Mouse (Mus musculus): ENCODE data around the gene Adgrb2. TPM values are rescaled to one million over a fixed set of nuclear protein-coding genes. Genes with fewer than 3 reads are reported as not detected.

Adgrb2 gene
- total RNA-seq, 2 experiments from 2014 or later, result 390 to 419 TPM

DNA sequence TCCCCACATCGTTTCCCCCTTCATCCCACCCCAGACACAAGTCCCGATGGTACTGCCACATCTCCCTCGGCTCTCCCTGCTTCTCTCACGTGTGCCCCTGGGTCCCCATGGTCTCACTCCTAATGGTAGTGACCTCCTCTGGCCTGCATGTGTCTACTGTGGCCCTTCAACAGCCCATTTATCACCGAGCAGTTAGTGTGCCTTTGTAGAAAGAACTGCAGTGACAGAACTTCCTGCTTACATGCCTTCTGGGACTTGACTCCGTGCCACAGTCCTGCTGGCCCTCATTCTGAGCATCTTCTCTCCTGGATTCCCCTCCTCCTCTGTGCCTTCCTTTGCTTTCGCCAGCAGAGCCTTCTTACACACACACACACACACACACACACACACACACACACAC lies 78.5 kb downstream of the Adgrb2 start:
- DNase-seq (ENCODE audit: low spot score in 2 of 2), result no peak

DNA sequence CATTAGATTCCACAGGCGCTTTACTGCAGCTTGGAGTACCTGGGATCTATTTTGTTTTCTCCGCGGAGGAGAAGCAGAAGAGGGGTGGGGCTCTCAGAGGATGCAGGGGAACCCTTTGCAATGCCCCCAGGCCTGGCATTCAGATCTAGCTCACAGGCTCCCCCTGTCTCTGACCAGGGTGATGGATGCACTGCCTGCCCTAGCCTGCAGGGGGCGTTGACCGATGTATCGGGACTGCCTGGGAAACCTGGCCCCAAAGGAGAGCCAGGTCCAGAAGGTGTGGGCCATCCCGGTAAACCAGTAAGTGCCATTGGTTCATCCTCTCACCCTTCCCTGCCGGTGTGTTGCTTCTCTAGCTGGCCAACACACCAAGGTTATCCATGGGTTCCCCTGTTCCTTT lies 82.1 kb downstream of the Adgrb2 start:
- peak; percentile 51 to 60 for DNase-seq (ENCODE audit: low spot score in 2 of 2)

- DNase-seq (ENCODE audit: low spot score in 2 of 2), result no peak
Observed at GRCm38 (mm10) chr4:130070523-130070922, 85.9 kb downstream of the Adgrb2 start.

DNA sequence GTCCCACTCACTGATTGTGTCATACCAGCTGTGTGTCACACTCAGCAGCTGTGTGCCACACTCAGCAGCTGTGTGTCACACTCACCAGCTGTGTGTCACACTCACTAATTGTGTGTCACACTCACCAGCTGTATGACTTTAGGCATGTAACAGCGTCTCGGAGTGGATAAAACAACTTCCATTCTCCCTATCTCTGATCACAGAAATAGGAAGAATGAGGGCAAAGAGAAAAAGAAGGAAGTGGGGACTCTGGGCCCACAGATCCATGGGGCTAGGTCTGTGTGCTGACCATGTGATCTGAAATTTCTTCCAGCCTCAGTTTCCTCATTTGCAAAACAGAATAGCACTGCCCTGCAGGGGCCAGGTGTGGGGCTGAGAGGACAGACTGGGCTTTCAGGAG lies 87.1 kb downstream of the Adgrb2 start:
- no peak for DNase-seq (ENCODE audit: low spot score in 2 of 2)

Other genes with a start within 250 kb of the Adgrb2 start
- 100 to 1,000 TPM in 1 of 2 experiments, 10 to 100 TPM in 1; 99.3 to 108 TPM for gene Khdrbs1, start 242.6 kb upstream of the Adgrb2 start, total RNA-seq (2021)
- 100 to 1,000 TPM; 125 to 136 TPM for gene Ptp4a2, start 173.7 kb upstream of the Adgrb2 start, total RNA-seq (2021)
- under 1 TPM; 0.18 to 0.48 TPM for gene Spocd1, start 55.6 kb upstream of the Adgrb2 start, total RNA-seq (2021)
- gene Col16a1, start 63.0 kb downstream of the Adgrb2 start, total RNA-seq (2021), result 10 to 100 TPM; 17.9 to 26.0 TPM
- 10 to 100 TPM; 37.4 to 39.7 TPM for gene Pef1, start 117.7 kb downstream of the Adgrb2 start, total RNA-seq (2021)
- 10 to 100 TPM; 12.5 to 14.3 TPM for gene Hcrtr1, start 154.5 kb downstream of the Adgrb2 start, total RNA-seq (2021)
- gene Tinagl1, start 190.3 kb downstream of the Adgrb2 start, total RNA-seq (2021), result 1 to 10 TPM; 3.3 TPM
- not detected for gene Gm853, start 237.5 kb downstream of the Adgrb2 start, total RNA-seq (2021)

All from layer of hippocampus, postnatal 10 days (tissue).